14 mouse cellular contexts compared by ENCODE assay signal in genomic region chr3:88147866-88148265, GRCm38 (mm10). TPM values are rescaled to one million over a fixed set of nuclear protein-coding genes. Genes with fewer than 3 reads are reported as not detected.
DNase-seq lines count a peak whose midpoint lies in the region; ATAC-seq and TF ChIP-seq lines count a peak whose summit lies in the region.
"Had no signal": no experiment of that assay in that cellular context is flagged by ENCODE, and none has a peak within 500 bp of the region (broad histone marks: within the 10 kb centered on the region; RNA-seq: fewer than 3 reads in every experiment).

No protein-coding gene starts in this region.

- WGBS in cerebellum, adult 2 months = 29% methylated on average over 1 of the region's 1 CpGs
- WGBS in heart, embryonic 16.5 days = 60% methylated on average over 1 of the region's 1 CpGs

- no peaks in the 10 kb centered on the region for H3K9me3 ChIP-seq in heart, embryonic 16.5 days (replicated peaks; ENCODE audit: control insufficient read depth, low read length)
- H3K9me3 ChIP-seq: embryonic facial prominence, embryonic 12.5 days; lung, embryonic 15.5 days had no signal

- intact Hi-C loops in heart, postnatal 36 days (cut with DNase I) = no loop called here

- peak overlapping the region; percentile 41 for H3K27ac ChIP-seq in cerebellum, adult 2 months (ENCODE audit: insufficient read depth, low read length)
- peak overlapping the region; percentile 100 for H3K27ac ChIP-seq in heart, embryonic 16.5 days (ENCODE audit: low read length)
- H3K27ac ChIP-seq: embryonic facial prominence, embryonic 12.5 days; lung, embryonic 15.5 days had no signal

- peak overlapping the region; percentile 17; the same call in 1 of the 2 replicates for H3K4me2 ChIP-seq in heart, embryonic 16.5 days (ENCODE audit: low read depth, low read length)
- H3K4me2 ChIP-seq: embryonic facial prominence, embryonic 12.5 days; lung, embryonic 15.5 days had no signal

- peak overlapping the region; percentile 25 for H3K9ac ChIP-seq in heart, embryonic 16.5 days (ENCODE audit: low read length)
- H3K9ac ChIP-seq: embryonic facial prominence, embryonic 12.5 days; forebrain, postnatal 0 days; lung, embryonic 15.5 days had no signal

- H3K36me3 ChIP-seq in heart, embryonic 16.5 days (ENCODE audit: control insufficient read depth, insufficient read depth) = no peaks in the 10 kb centered on the region
- H3K36me3 ChIP-seq: embryonic facial prominence, embryonic 12.5 days; lung, embryonic 15.5 days had no signal

- TF ChIP-seq POLR2A in cerebellum, adult 2 months (IDR thresholded peaks at IDR 0.05; ENCODE audit: borderline replicate concordance, insufficient read depth, low read length) = no peak

- H3K4me3 ChIP-seq in cerebellum, adult 2 months (replicated peaks; ENCODE audit: insufficient read depth, low read depth, low read length) = no peak overlapping the region
- no peak overlapping the region for H3K4me3 ChIP-seq in heart, embryonic 16.5 days (ENCODE audit: low read length)
- H3K4me3 ChIP-seq: embryonic facial prominence, embryonic 12.5 days; lung, embryonic 15.5 days had no signal

- H3K4me1 ChIP-seq in cerebellum, adult 2 months (ENCODE audit: control insufficient read depth, insufficient read depth, low read length) = peaks cover 66% of the 10 kb centered on the region
- H3K4me1 ChIP-seq in heart, embryonic 16.5 days (ENCODE audit: control insufficient read depth, insufficient read depth, low read length) = peaks cover 83% of the 10 kb centered on the region

- no peaks in the 10 kb centered on the region for H3K27me3 ChIP-seq in cerebellum, adult 2 months (ENCODE audit: control insufficient read depth, insufficient read depth, low read length)
- H3K27me3 ChIP-seq in heart, embryonic 16.5 days (ENCODE audit: control insufficient read depth, insufficient read depth, low read length) = no peaks in the 10 kb centered on the region
- H3K27me3 ChIP-seq: embryonic facial prominence, embryonic 12.5 days; lung, embryonic 15.5 days had no signal

- ATAC-seq in heart, embryonic 16.5 days (replicated peaks; ENCODE audit: extremely low read depth, insufficient read depth, low FRiP score) = no peak
- ATAC-seq: forebrain, postnatal 0 days; midbrain, embryonic 16.5 days had no signal

- no peak for TF ChIP-seq CTCF in cerebellum, adult 2 months (IDR thresholded peaks at IDR 0.05; ENCODE audit: borderline replicate concordance, insufficient read depth, low read depth, low read length)

- DNase-seq in cerebellum, adult 2 months = no peak
- DNase-seq in cerebellum, postnatal 4 days (ENCODE audit: low spot score in 2 of 2) = no peak
- DNase-seq in heart, postnatal 36 days = no peak
- DNase-seq in retina, adult 2 months (ENCODE audit: low read depth, low spot score) = peak; percentile 83
- DNase-seq in retina, embryonic 14.5 days (ENCODE audit: low spot score) = no peak
- DNase-seq in retina, postnatal 1 day = peak; percentile 75
- no peak for DNase-seq in left cerebral cortex, adult 11 months (ENCODE audit: low spot score)
- DNase-seq: forebrain, postnatal 0 days; kidney, adult 18-20 months; kidney, postnatal 4 days had no signal

RNA-seq across cellular contexts. Expression of gene Mef2d, which starts 5.7 kb away (rescaled TPM):
- 102 and 116 TPM in 2 replicates for polyA plus RNA-seq in cerebellum, adult 2 months (2012; rRNA removed)
- polyA plus RNA-seq in heart, embryonic 16.5 days (2015; fragmentation: Nextera tagmentation; extraction: Ambion mirVana) = 40.5 and 44.7 TPM in 2 replicates
- total RNA-seq in heart, postnatal 36 days (2021) = 100 to 1,000 TPM; 123 to 138 TPM

Comparison
In these comparisons a context has a peak if more than half of its experiments do, and no peak if none do; other contexts are left out.
1. DNase-seq: peak in retina, adult 2 months (single experiment) and retina, postnatal 1 day (single experiment); none in cerebellum, adult 2 months (0 of 2), cerebellum, postnatal 4 days (0 of 2), heart, postnatal 36 days (0 of 2), retina, embryonic 14.5 days (single experiment) and left cerebral cortex, adult 11 months (single experiment).